Mouse (Mus musculus) stomach, embryonic 14.5 days (tissue): ENCODE data around the gene Fbxl16. TPM values are rescaled to one million over a fixed set of nuclear protein-coding genes. Genes with fewer than 3 reads are reported as not detected.

Source experiments
- ATAC-seq: fragments of 200-750 bp; cut with Nextera tagmentation; 2 replicates; pipeline ENCODE4 v1.8.0; 2017; ENCODE audit warnings: low read depth, moderate TSS enrichment; ENCODE audit not compliant: insufficient number of reproducible peaks, insufficient read depth, low FRiP score
- H3K27ac ChIP-seq: fragments of 300-500 bp; sonication (generic); 2 replicates; pipeline ENCODE4 v1.5.1; 2014; ENCODE audit warnings: mild to moderate bottlenecking, low read length, moderate library complexity, mixed read lengths
- H3K27me3 ChIP-seq: fragments of 300-500 bp; sonication (generic); 2 replicates; pipeline ENCODE4 v1.6.1; 2014; ENCODE audit warnings: low read length, control low read depth, mixed read lengths; ENCODE audit not compliant: control insufficient read depth, insufficient read depth
- H3K36me3 ChIP-seq: fragments of 300-500 bp; sonication (generic); 2 replicates; pipeline ENCODE4 v1.6.1; 2014; ENCODE audit warnings: mild to moderate bottlenecking, control low read depth, low read length, moderate library complexity, mixed read lengths; ENCODE audit not compliant: control insufficient read depth, insufficient read depth
- H3K4me1 ChIP-seq: fragments of 300-500 bp; sonication (generic); 2 replicates; pipeline ENCODE4 v1.6.1; 2014; ENCODE audit warnings: low read length, control low read depth, mixed read lengths; ENCODE audit not compliant: control insufficient read depth, insufficient read depth
- H3K4me2 ChIP-seq: fragments of 300-500 bp; sonication (generic); replicated peaks from 2 replicates; pipeline ENCODE4 v1.6.1; 2014; ENCODE audit warnings: low read depth, low read length, control low read depth
- H3K4me3 ChIP-seq: fragments of 300-500 bp; sonication (generic); 2 replicates; pipeline ENCODE4 v1.5.1; 2014; ENCODE audit warnings: low read depth, low read length, control low read depth
- H3K9ac ChIP-seq: fragments of 300-500 bp; sonication (generic); replicated peaks from 2 replicates; pipeline ENCODE4 v1.6.1; 2014; ENCODE audit warnings: low read depth, mild to moderate bottlenecking, control low read depth, low read length, moderate library complexity, mixed read lengths
- H3K9me3 ChIP-seq: fragments of 300-500 bp; sonication (generic); 2 replicates; pipeline ENCODE4 v1.6.1; 2016; ENCODE audit warnings: low read depth, low read length, control low read depth; ENCODE audit not compliant: control insufficient read depth
- WGBS: fragments of 180-500 bp; shearing (Covaris S2); extraction: QIAGEN DNeasy Blood & Tissue Kit; methylation state at CpG from one replicate; pipeline ENCODE4 v1.1.7; 2014; 5-methylcytosine and 5-hydroxymethylcytosine counted together
- polyA plus RNA-seq: library from polyadenylated mRNA; unstranded; fragments of >200 nt; fragmentation: Nextera tagmentation; extraction: Ambion mirVana; gene quantifications from 2 replicates; pipeline ENCODE4 v1.2.1, GENCODE M21; 2014

Fbxl16 gene
- polyA plus RNA-seq, 1 experiment from 2014 or later = 4.5 TPM

GRCm38 (mm10) chr17:25828223-25828594, 19.3 kb downstream of the Fbxl16 start:
- H3K9ac ChIP-seq = no peak overlapping the region
- no peaks in the 10 kb centered on the region for H3K27me3 ChIP-seq
- ATAC-seq = no peak
- peaks cover 34% of the 10 kb centered on the region for H3K36me3 ChIP-seq
- 80% methylated on average over 8 of the region's 8 CpGs for WGBS
- H3K4me3 ChIP-seq = peak overlapping the region; percentile 59
- peaks cover 36% of the 10 kb centered on the region for H3K4me1 ChIP-seq
- no peaks in the 10 kb centered on the region for H3K9me3 ChIP-seq
- H3K27ac ChIP-seq = peak overlapping the region; percentile 88; the same call in 1 of the 2 replicates
- peak overlapping the region; percentile 91 for H3K4me2 ChIP-seq

- Histone ChIP-seq H3K9me3 (no peaks in the 10 kb centered on the region), H3K4me3 (peak within 1 kb of the TSS; percentile 59), H3K4me2 (peak within 1 kb of the TSS; percentile 91), H3K4me1 (peaks cover 35% of the 10 kb centered on the region), H3K9ac (peak within 1 kb of the TSS; percentile 60), H3K27ac (peak within 1 kb of the TSS; percentile 88), H3K36me3 (peaks cover 34% of the 10 kb centered on the region), H3K27me3 (no peaks in the 10 kb centered on the region)
- ATAC-seq = peak; percentile 25; the same call in 1 of the 2 replicates
- WGBS = under 1% methylated on average over 32 of the region's 32 CpGs
These were observed 20.1 kb downstream of the Fbxl16 start, which contains the start of gene Jmjd8 for GRCm38 (mm10) chr17:25828712-25829557. Jmjd8 (plus strand) TSS chr17:25828867.

GRCm38 (mm10) chr17:25829558-25830017, 20.7 kb downstream of the Fbxl16 start:
- H3K27ac ChIP-seq = peak overlapping the region; percentile 88
- ATAC-seq = no peak
- peak overlapping the region; percentile 59 for H3K4me3 ChIP-seq
- 30% methylated on average over 8 of the region's 8 CpGs for WGBS
- peaks cover 34% of the 10 kb centered on the region for H3K36me3 ChIP-seq
- H3K4me1 ChIP-seq = peaks cover 35% of the 10 kb centered on the region
- H3K27me3 ChIP-seq = no peaks in the 10 kb centered on the region
- peak overlapping the region; percentile 60 for H3K9ac ChIP-seq
- H3K9me3 ChIP-seq = no peaks in the 10 kb centered on the region
- H3K4me2 ChIP-seq = peak overlapping the region; percentile 91

GRCm38 (mm10) chr17:25830200-25830753, 21.4 kb downstream of the Fbxl16 start:
- Histone ChIP-seq H3K9me3 (no peaks in the 10 kb centered on the region), H3K27me3 (no peaks in the 10 kb centered on the region), H3K4me3 (no peak overlapping the region), H3K9ac (no peak overlapping the region), H3K36me3 (peaks cover 38% of the 10 kb centered on the region), H3K4me2 (peak overlapping the region; percentile 91), H3K4me1 (peaks cover 38% of the 10 kb centered on the region), H3K27ac (no peak overlapping the region)
- WGBS = 77% methylated on average over 4 of the region's 4 CpGs
- no peak for ATAC-seq

GRCm38 (mm10) chr17:25830806-25831431, 22.0 kb downstream of the Fbxl16 start:
- Histone ChIP-seq H3K9ac (no peak overlapping the region), H3K9me3 (no peaks in the 10 kb centered on the region), H3K36me3 (peaks cover 36% of the 10 kb centered on the region), H3K27ac (no peak overlapping the region), H3K4me1 (peaks cover 43% of the 10 kb centered on the region), H3K4me3 (peak overlapping the region; percentile 81; the same call in 1 of the 2 replicates), H3K27me3 (no peaks in the 10 kb centered on the region), H3K4me2 (peak overlapping the region; percentile 99; the same call in 1 of the 2 replicates)
- ATAC-seq = no peak
- 83% methylated on average over 14 of the region's 14 CpGs for WGBS

GRCm38 (mm10) chr17:25831451-25832281, 22.8 kb downstream of the Fbxl16 start:
- Histone ChIP-seq H3K9ac (peak overlapping the region; percentile 74), H3K4me2 (peak overlapping the region; percentile 99), H3K9me3 (no peaks in the 10 kb centered on the region), H3K4me1 (peaks cover 50% of the 10 kb centered on the region), H3K27me3 (no peaks in the 10 kb centered on the region), H3K4me3 (peak overlapping the region; percentile 81), H3K27ac (peak overlapping the region; percentile 88), H3K36me3 (peaks cover 28% of the 10 kb centered on the region)
- WGBS = 55% methylated on average over 21 of the region's 21 CpGs
- no peak for ATAC-seq

- WGBS = under 1% methylated on average over 70 of the region's 77 CpGs
- ATAC-seq = peak; percentile 87
- H3K4me3 ChIP-seq = peak overlapping the region; percentile 81
These were observed 23.8 kb downstream of the Fbxl16 start for GRCm38 (mm10) chr17:25832436-25833290.

More at GRCm38 (mm10) chr17:25832436-25833290, 23.8 kb downstream of the Fbxl16 start:
- Histone ChIP-seq H3K4me1 (peaks cover 60% of the 10 kb centered on the region), H3K9me3 (no peaks in the 10 kb centered on the region), H3K36me3 (peaks cover 25% of the 10 kb centered on the region), H3K27me3 (no peaks in the 10 kb centered on the region), H3K4me2 (peak overlapping the region; percentile 99), H3K9ac (peak overlapping the region; percentile 74), H3K27ac (peak overlapping the region; percentile 94)
